Mouse (Mus musculus) frontal cortex, postnatal 10 days (tissue): Measurements from ENCODE around the gene Cacna1d.

Source experiments
- DNase-seq, 2 experiments: peaks; one replicate each; pipeline ENCODE4 v3.0.0; 2022; ENCODE audit warnings: low spot score in 2 of 2, mixed read lengths in 1 of 2

Cacna1d gene

DNA sequence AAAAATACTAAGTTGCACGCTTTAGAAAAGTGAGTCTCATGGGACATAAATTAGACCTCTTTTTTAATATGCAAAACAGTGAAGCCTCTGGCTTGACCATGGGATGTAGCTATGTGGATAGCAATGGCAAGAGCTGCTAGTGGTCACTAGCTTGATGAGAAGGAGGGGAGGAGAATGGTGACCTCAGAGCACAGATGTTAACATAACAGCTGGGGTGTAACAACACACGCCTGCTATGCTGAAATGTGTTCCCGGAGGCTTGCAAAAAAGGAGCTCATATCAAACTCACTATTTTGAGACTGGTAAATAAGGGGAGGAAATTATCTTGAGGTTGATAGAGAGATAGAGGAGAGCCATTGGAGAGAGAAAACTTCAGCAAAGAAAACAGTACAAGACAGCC lies 32.4 kb downstream of the Cacna1d start:
- no peak for DNase-seq

DNA sequence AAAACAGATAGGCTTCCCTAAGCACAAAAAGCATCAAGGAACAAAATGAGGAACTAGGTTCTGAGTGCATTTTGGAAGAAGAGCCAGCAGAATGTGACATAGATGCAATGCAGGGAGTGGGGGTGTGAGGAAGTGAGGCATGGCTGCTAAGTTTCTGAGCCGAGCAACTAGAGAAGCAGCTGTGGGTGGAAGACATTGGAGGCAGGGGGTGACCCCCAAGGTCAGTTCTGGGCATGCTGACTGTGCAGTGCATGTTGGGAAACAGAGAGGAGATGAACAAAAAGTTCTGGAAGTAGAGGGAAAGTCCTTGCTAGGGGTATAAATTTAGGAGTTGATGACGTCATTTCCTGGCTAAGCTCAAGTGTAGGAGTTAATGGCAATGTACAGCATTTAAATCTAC lies 33.4 kb downstream of the Cacna1d start:
- DNase-seq: peak; percentile 19 to 27

GRCm38 (mm10) chr14:30457436-30457835 lies 33.8 kb downstream of the Cacna1d start:
- no peak for DNase-seq

DNA sequence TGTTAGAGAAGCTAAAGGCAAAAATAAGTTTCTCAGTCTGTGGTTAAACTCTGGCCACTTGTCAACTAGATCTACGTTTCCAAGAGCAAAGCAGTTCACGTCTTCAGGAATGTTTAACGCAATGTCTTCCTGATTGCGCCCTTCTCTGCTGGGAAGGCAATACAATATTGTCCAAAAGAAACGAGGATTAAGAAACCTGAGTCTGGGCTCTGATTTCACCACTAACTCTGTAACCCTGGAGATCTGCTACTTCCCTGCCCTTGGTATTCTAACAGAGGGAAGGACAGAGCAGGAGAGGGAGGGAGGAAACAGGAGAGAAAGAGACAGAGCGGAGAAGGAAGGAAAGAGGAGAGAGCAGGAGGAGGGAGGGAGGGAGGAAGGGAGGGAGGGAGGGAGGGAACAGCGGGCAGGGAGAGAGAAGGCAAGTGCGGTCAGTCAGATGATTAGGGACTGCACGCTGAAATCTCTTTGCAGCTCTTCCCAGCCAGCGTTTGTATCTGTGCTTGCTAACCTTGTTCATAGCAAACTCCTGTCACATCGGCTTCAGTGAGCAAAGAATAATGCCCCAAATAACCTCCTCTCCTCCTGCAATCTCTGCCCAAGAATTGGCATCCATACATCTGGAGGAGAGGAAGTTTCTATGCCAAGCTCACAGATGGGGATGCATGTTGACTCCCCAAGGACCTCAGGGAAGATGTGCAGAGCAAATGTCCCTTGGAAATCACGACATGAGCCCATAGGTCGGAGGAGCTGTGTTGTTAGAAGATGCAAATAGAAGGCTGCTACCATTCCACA lies 35.3 kb downstream of the Cacna1d start:
- DNase-seq: no peak

GRCm38 (mm10) chr14:30439915-30440314 lies 51.3 kb downstream of the Cacna1d start:
- no peak for DNase-seq

GRCm38 (mm10) chr14:30435316-30435715 lies 55.9 kb downstream of the Cacna1d start:
- DNase-seq: no peak

GRCm38 (mm10) chr14:30430446-30430845 lies 60.8 kb downstream of the Cacna1d start:
- DNase-seq: no peak

DNA sequence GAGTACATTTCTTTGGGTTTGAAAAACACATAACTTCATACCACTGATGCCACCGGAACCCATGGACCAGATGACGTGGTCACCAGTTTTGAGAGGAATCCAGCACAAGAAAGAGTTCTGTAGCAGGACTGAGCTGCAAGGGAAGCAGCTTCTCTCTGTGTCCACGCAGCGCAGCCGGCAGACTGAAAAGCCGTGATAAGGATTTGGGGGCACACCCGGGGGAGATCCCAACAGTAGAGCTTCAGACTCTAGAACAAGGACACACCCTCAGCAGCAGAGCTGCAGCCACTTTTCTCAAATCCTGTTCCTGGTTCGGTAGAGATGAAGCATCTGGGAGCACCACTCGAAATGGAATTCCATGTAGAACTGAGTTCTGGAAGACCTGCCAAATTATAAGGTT lies 61.2 kb downstream of the Cacna1d start:
- no peak for DNase-seq

- no peak for DNase-seq
Observed at GRCm38 (mm10) chr14:30429606-30430005, 61.6 kb downstream of the Cacna1d start.

DNA sequence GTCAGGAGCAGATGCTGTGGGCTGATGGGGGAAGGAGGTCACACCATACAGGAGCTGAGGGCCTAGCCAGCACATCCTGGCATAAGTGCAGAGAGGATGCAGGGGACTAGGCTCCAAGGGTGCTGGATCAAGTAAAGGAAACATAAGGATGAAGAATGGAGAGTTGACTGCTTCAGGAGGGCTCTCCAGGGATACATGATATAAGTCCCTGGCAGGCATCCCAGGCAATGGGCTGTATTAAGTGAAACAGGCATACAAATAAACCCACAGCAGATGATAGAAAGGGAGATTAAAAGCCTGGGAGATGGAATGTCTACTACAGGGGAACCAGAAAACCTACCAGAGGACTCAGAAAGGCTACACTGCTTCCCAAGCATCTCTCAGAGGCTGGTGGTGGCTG lies 62.5 kb downstream of the Cacna1d start:
- DNase-seq: no peak

DNA sequence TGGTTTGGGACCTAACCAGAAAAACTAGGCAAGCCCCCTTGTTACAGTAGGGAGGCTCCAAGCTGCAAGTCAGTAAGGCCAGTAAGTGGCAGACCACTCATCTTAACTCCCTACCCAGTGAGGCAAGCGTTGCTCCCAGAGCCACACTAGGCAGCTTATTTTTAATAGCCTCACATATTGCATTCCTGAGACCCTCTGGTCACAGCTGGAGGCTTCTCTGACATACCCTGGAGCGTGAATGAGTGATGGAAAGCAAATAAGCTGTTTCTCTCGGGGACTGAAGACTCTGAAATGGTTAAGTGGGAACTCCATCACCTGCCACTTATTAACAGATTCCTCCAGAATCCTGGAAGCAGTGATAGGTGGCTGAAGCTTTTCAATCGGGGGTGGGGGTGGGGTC lies 65.4 kb downstream of the Cacna1d start:
- DNase-seq: no peak

DNA sequence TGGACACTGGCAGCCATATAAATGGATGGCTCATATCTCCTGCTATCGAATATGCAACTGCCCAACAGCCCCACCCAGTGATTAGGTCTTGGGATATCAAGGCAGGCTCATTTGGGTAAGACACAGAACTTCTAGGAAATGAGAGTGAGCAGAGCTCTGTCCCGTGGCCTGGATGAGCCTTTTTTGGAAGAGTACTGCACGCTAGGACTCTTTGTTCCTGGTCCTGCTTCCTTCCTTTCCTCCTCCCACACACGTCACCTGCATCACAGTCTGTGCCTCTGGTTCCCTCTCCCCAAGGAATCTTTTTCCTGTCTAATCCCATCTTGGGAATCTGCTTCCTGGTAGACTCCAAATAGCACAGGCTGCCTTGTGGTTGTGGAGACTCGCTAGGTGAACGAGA lies 66.1 kb downstream of the Cacna1d start:
- no peak for DNase-seq

- DNase-seq: no peak
Observed at GRCm38 (mm10) chr14:30424638-30425037, 66.6 kb downstream of the Cacna1d start.

GRCm38 (mm10) chr14:30422376-30423140 lies 68.7 kb downstream of the Cacna1d start:
- no peak for DNase-seq

DNA sequence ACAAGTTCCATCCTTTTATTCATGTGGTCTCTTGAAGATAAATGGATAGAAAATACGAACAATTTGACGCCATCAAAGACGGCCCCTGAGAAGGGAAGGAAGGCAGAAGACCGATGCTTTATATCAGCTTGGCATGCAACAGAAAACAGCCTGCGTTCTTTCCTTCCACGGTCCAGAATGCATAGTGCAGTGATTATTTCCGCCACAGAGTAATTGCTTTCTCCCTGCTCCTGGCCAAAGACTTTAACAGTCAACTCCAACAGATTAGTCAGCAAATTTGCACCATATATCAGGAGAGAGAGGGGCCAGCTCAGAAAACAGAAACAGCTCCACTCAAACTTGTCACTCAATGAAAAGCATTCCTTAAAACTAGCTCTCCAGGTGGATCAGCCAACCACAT lies 71.8 kb downstream of the Cacna1d start:
- DNase-seq: no peak

GRCm38 (mm10) chr14:30419046-30419445 lies 72.2 kb downstream of the Cacna1d start:
- DNase-seq: no peak

- no peak for DNase-seq
Observed at GRCm38 (mm10) chr14:30415830-30416229, 75.4 kb downstream of the Cacna1d start.

GRCm38 (mm10) chr14:30414131-30414530 lies 77.1 kb downstream of the Cacna1d start:
- DNase-seq: no peak

GRCm38 (mm10) chr14:30409331-30409730 lies 81.9 kb downstream of the Cacna1d start:
- no peak for DNase-seq

- no peak for DNase-seq
Observed at GRCm38 (mm10) chr14:30405456-30406225, 85.6 kb downstream of the Cacna1d start.

DNA sequence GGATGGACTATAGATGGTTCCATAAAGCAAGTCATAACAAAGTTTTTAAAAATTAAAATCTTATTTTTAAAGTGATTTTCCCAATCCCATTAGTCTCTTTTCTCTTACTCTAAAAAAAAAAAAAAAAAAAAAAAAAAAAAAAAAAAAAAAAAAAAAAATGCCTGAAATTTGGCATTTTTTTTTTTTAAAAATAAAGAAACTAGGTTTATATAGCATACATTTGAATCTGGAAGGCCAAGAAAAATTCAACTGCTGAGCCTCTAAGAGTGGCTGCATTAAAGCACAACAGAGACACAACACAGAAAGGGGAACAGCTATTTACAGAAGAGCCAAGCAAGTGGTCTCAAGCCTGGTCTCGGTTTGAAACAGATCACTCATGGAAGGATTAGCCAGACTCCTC lies 112.9 kb downstream of the Cacna1d start:
- no peak for DNase-seq

- DNase-seq: no peak
Observed at GRCm38 (mm10) chr14:30372878-30373277, 118.4 kb downstream of the Cacna1d start.
